Mouse (Mus musculus) erythroblast, embryonic 14.5 days (primary cell): Measurements from ENCODE around the gene Bnipl.

Experiments
- GATA1 ChIP-seq: IDR thresholded peaks from 2 replicates; pipeline ENCODE4 v1.6.1; 2012; ENCODE audit warnings: low read length, inconsistent platforms, mixed read lengths
- TAL1 ChIP-seq: IDR thresholded peaks from 3 replicates; pipeline ENCODE4 v1.6.1; 2012; ENCODE audit warnings: low read length, inconsistent platforms, mixed read lengths

- no peak for TF ChIP-seq GATA1
- no peak for TF ChIP-seq TAL1
Observed at GRCm38 (mm10) chr3:95230495-95231297, 20.3 kb downstream of the Bnipl start.
